Mouse (Mus musculus) brain, embryonic 14.5 days (tissue): ENCODE data around the gene Pih1d1.

Experiments
- CTCF ChIP-seq: fragments of 200-500 bp; IDR thresholded peaks from 2 replicates; pipeline ENCODE4 v1.5.1; 2012; ENCODE audit warnings: inconsistent platforms, mild to moderate bottlenecking, moderate library complexity, borderline replicate concordance; ENCODE audit not compliant: insufficient read depth, insufficient read length; ENCODE audit errors: extremely low read depth
- POLR2A ChIP-seq: fragments of 200-500 bp; IDR thresholded peaks from 2 replicates; pipeline ENCODE4 v1.6.1; 2012; ENCODE audit warnings: mild to moderate bottlenecking, inconsistent platforms, borderline replicate concordance; ENCODE audit not compliant: poor library complexity, insufficient read depth, insufficient read length, severe bottlenecking; ENCODE audit errors: extremely low read depth

- TF ChIP-seq CTCF = no peak
- no peak for TF ChIP-seq POLR2A
Measured at GRCm38 (mm10) chr7:45193871-45194785, 40.0 kb downstream of the Pih1d1 start.
